Mouse (Mus musculus) thymus, adult 2 months (tissue): ENCODE data around the gene Slc25a31. TPM values are rescaled to one million over a fixed set of nuclear protein-coding genes. Genes with fewer than 3 reads are reported as not detected.

ENCODE experiments used
- DNase-seq: peaks from one replicate; pipeline ENCODE4 v3.0.0; 2021
- H3K27ac ChIP-seq: fragments of 200-500 bp; 2 replicates; pipeline ENCODE4 v1.5.1; 2012; ENCODE audit warnings: low read length, control low read depth; ENCODE audit not compliant: control insufficient read depth, insufficient read depth
- H3K27me3 ChIP-seq: fragments of 200-500 bp; 2 replicates; pipeline ENCODE4 v1.6.1; 2012; ENCODE audit warnings: mild to moderate bottlenecking, low read length, moderate library complexity, mixed read lengths; ENCODE audit not compliant: control insufficient read depth, insufficient read depth
- H3K36me3 ChIP-seq: fragments of 200-500 bp; 2 replicates; pipeline ENCODE4 v1.6.1; 2012; ENCODE audit warnings: mild to moderate bottlenecking, low read length, moderate library complexity; ENCODE audit not compliant: control insufficient read depth, insufficient read depth
- H3K4me1 ChIP-seq: fragments of 200-500 bp; replicated peaks from 2 replicates; pipeline ENCODE4 v1.6.1; 2012; ENCODE audit warnings: low read length; ENCODE audit not compliant: control insufficient read depth, insufficient read depth
- H3K4me3 ChIP-seq: fragments of 200-500 bp; 2 replicates; pipeline ENCODE4 v1.5.1; 2012; ENCODE audit warnings: mild to moderate bottlenecking, low read length, control low read depth, moderate library complexity; ENCODE audit not compliant: control insufficient read depth, insufficient read depth
- CTCF ChIP-seq: fragments of 200-500 bp; IDR thresholded peaks from 2 replicates; pipeline ENCODE4 v1.5.1; 2012; ENCODE audit warnings: mild to moderate bottlenecking, control low read depth, low read length, moderate library complexity, borderline replicate concordance; ENCODE audit not compliant: control insufficient read depth, poor library complexity, insufficient read depth; ENCODE audit errors: extremely low read depth
- POLR2A ChIP-seq: fragments of 200-500 bp; IDR thresholded peaks from 2 replicates; pipeline ENCODE4 v1.6.1; 2012; ENCODE audit warnings: mild to moderate bottlenecking, low read length, control low read depth, moderate library complexity; ENCODE audit not compliant: control insufficient read depth, poor library complexity, insufficient read depth; ENCODE audit errors: extremely low read depth
- WGBS: fragments of 180-500 bp; shearing (Covaris S2); methylation state at CpG from one replicate; pipeline ENCODE4 v1.1.7; 2018; 5-methylcytosine and 5-hydroxymethylcytosine counted together
- polyA plus RNA-seq: library from polyadenylated mRNA; depleted of rRNA; stranded (reverse); fragments of >200 nt; gene quantifications from 2 replicates; pipeline ENCODE4 v1.2.3, GENCODE M21; 2012

The Slc25a31 gene
- polyA plus RNA-seq, 1 experiment, result 0.16 TPM

DNA sequence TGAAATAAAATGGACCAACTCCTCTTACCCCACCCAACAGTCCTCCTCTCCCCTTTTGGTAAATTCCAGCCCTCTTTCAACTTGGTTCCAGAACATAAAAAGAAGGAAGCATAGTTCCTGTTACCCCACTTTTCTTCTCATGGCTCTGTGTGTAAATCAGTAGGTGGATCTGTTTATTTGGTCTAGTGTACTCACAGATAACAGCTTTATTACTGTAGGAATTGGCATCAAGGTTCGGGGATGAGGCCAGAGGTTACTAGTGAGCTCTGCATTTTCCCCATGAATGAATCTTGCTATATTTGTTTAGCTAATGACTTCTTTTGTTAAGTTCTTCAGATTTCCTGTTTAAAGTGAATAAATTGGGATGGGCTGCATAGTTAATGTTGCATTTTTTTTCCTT is 7.4 kb downstream of the Slc25a31 start:
- H3K27me3 ChIP-seq, result no peaks in the 10 kb centered on the region
- no peak for TF ChIP-seq POLR2A
- no peak for TF ChIP-seq CTCF
- DNase-seq, result no peak
- no peak overlapping the region for H3K27ac ChIP-seq
- WGBS, result 90% methylated on average over 1 of the region's 1 CpGs
- H3K4me1 ChIP-seq, result no peaks in the 10 kb centered on the region
- H3K4me3 ChIP-seq, result no peak overlapping the region
- H3K36me3 ChIP-seq, result no peaks in the 10 kb centered on the region

- TF ChIP-seq POLR2A, result no peak
- TF ChIP-seq CTCF, result no peak
- Histone ChIP-seq H3K36me3 (no peaks in the 10 kb centered on the region), H3K4me3 (no peak overlapping the region), H3K27ac (no peak overlapping the region), H3K27me3 (no peaks in the 10 kb centered on the region), H3K4me1 (no peaks in the 10 kb centered on the region)
- DNase-seq, result no peak
- 89% methylated on average over 3 of the region's 3 CpGs for WGBS
Measured at GRCm38 (mm10) chr3:40719022-40719421, 10.4 kb downstream of the Slc25a31 start.

- WGBS, result 93% methylated on average over 6 of the region's 6 CpGs
- Histone ChIP-seq H3K4me3 (no peak overlapping the region), H3K27me3 (no peaks in the 10 kb centered on the region), H3K4me1 (no peaks in the 10 kb centered on the region), H3K36me3 (no peaks in the 10 kb centered on the region), H3K27ac (no peak overlapping the region)
- no peak for DNase-seq
- TF ChIP-seq CTCF, result no peak
- no peak for TF ChIP-seq POLR2A
Measured at GRCm38 (mm10) chr3:40738381-40738912, 29.8 kb downstream of the Slc25a31 start.

DNA sequence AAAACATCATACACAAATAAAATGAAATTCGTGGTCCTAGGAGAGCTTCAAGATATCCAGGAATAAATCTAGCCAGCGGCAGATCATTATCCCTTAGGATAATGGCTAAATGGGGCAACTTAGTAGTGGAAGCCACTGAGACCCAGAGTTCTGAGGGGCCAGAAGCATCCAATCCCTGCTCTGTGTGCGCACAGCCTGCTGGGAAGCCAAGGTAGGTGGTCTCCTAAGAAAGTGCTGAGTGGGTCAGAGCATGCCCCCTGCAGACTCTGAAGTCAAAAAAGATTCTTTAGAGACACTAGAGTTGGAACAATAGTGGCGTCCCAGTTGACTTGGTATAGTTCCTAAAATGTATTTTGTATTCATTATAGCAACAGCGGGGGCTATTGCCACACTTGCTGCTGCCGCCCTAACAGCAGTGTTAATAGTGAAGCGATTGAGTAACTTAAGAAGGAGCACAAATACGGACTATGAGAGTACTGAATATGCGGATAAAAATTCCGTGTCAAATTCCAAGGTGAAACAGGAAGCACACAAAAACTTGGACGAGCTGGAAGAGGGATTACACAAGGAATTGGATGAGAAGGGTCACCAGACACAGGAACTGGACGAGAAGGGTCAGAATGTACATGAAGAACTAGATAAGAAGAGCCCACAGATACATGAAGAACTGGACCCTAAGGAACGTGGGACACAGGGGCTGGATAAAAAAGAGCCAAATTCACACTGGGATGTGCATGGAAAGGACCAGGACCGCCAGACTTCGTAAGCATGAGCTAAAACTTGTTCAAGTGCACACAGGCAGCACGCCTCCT is 35.6 kb downstream of the Slc25a31 start, which contains the start of gene Hspa4l:
TSS of gene Hspa4l (plus strand) at position 472 of the 812 bp plus-strand sequence.
- no peaks in the 10 kb centered on the region for H3K36me3 ChIP-seq
- peak within 1 kb of the TSS; percentile 67 for H3K4me3 ChIP-seq
- H3K27ac ChIP-seq, result peak within 1 kb of the TSS; percentile 76
- WGBS, result 52% methylated on average over 16 of the region's 16 CpGs
- DNase-seq, result peak; percentile 8
- H3K27me3 ChIP-seq, result no peaks in the 10 kb centered on the region
- TF ChIP-seq POLR2A, result no peak
- TF ChIP-seq CTCF, result no peak
- H3K4me1 ChIP-seq, result peaks cover 6% of the 10 kb centered on the region

DNA sequence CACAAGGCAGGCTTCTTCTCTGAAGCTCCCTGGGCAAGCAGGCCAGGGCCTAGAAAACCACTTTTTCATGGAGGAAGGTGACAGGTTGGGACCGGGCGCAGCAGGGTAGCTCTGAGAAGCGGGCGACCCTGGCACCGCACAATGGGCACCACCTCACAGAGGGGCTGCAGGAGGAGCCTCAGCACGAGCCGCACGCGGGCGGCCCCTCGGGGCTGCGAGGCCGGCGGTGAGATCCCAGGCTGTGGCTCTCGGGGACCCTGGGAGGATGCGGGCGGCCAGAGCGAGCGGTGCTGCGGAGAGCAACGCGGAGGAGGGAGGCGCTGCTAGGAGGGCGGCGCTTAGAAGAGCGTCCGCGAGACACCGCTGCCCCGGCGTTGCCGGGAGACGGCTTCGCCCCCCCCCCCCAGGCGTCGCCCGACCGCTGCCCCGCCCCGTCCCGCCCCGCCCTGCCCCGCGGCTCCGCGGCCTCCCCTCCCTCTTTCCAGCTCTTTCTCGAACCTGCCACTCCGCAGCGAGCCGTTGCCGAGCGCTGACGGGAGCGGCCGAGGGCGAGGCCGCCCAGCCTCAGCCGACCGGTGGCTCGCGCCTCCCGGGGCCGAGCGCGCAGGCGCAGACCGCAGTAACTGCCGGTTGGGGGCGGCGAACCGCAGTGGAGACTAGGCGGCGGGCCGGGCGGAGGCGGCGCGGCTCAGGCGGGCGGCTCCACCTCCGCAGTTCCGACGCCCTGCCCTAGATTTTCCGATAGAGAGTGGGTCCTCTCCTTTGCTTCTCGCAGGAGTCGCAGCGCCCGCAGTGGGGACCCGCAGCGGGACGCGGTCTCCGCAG is 36.4 kb downstream of the Slc25a31 start:
- peak overlapping the region; percentile 67 for H3K4me3 ChIP-seq
- H3K27me3 ChIP-seq, result no peaks in the 10 kb centered on the region
- TF ChIP-seq CTCF (0 out of 2 replicates have a peak, but pooled peaks have one; percentile 35), POLR2A (peak; percentile 80)
- H3K36me3 ChIP-seq, result no peaks in the 10 kb centered on the region
- H3K4me1 ChIP-seq, result peaks cover 6% of the 10 kb centered on the region
- under 1% methylated on average over 78 of the region's 93 CpGs for WGBS
- DNase-seq, result peak; percentile 94
- H3K27ac ChIP-seq, result peak overlapping the region; percentile 76

DNA sequence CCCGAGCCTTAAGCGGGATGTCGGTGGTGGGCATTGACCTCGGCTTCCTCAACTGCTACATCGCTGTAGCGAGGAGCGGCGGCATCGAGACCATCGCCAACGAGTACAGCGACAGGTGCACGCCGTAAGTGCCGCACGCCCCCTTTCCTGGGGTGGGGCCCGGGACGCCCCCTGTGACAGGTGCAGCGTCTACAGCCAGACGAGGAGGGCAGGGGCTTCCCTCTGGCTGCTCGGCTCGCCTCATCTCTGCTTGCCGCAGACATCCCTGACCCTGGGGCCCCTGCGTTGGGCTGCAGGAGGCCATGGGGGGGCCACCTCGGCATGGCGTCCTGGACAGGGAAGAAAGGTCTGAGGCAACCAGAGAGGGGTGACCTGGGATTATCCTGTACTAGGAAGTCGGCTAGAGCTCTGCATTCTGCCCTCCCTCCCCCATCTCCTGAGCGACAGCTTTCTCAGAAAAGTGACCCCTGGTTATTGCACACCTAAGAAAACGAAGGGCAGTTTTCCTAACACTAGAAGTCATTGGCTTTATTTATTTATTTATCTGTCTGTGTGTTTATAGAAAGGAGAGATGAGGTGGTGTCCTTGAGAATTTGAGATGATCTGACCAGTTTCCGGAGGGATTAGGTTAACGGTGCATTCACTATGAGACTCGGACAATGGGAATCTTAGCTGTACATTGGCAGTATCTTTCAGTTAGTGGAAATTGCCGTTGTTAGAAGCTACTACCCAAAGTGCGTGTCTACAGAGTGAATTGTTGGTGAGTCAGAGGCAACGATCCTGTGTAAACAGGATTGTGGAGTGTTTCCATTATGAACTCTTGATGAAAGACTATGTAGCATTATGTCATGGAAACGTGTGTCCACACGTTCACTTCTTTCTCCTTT is 37.2 kb downstream of the Slc25a31 start:
- WGBS, result 2% methylated on average over 37 of the region's 37 CpGs
- Histone ChIP-seq H3K27ac (peak overlapping the region; percentile 76), H3K27me3 (no peaks in the 10 kb centered on the region), H3K36me3 (no peaks in the 10 kb centered on the region), H3K4me3 (peak overlapping the region; percentile 67), H3K4me1 (peaks cover 6% of the 10 kb centered on the region)
- no peak for TF ChIP-seq POLR2A
- TF ChIP-seq CTCF, result 0 out of 2 replicates have a peak, but pooled peaks have one; percentile 22
- peak; percentile 89 for DNase-seq
